Mouse (Mus musculus) v-Abl transformed pro-B cells (cell line): ENCODE data around the gene Rsrc2.
"Not testable (repeated sequence)": the region's sequence is repeated elsewhere in the genome, so short reads cannot be mapped to it uniquely, and the experiment has no call there.

ENCODE experiments used
- in situ Hi-C, 2 experiments: fragments of 400-800 bp; cut with MboI; formaldehyde crosslinking; loops; one replicate each; pipeline ENCODE4 v1.15.1; 2025; ENCODE audit not compliant: unreplicated experiment in 2 of 2

Gene Rsrc2

DNA sequence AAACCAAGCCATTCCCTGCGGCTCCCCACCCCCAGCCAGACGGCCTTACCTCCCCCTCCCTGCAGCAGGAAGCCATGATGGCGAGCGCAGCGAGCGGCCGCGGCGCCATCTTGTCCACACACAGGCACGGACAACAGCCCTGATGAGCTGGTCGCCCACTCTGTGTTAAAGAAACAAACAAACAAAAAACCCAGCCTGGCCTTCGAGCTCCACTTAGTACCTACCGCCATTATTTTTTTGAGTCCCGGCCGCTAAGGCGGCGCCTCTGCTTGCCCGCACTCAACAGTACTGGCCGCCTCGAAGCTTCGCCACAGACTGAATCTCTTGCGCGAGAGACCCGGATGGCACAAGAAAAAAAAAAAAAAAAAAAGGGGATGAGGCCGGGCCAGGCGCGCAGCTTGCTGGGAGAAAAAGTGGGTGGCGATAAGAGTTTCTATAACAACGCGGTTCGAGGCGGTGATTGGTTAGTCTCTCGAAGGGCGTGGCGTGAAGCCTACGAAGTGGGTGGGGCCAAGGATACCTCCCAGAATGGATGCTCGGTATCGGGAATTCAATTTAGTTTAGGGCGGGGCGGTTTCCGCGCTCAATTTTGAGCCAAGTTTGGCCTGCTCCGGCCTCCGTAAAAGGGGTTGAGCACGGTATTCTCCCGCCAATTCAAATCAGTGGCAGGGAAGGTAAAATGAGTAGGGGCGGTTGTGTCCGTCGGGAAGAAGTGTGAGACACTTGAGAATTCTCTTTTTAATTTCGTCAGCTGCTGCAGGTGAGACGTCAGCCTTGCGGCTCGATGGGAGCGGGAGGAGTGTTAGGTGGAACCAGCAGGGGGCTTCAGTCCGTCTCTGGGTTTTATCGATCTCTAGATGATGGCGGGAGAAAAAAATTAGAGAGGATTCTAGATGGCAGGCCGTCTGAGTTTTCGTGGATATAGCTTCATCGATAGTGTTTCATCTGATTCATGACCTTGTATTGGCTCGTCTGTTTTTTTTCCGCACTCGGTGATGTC lies at the start of gene Rsrc2, which contains the start of gene Kntc1:
TSS of gene Rsrc2 (minus strand) at position 350 of the 1,000 bp plus-strand sequence.
TSS of gene Kntc1 (plus strand) at position 652 of the 1,000 bp plus-strand sequence.
- in situ Hi-C loops = loop anchor here in 1 of 2 experiments (25.0 kb wide), 1 partner anchor 1262 kb away; no protein-coding TSS in a partner anchor

DNA sequence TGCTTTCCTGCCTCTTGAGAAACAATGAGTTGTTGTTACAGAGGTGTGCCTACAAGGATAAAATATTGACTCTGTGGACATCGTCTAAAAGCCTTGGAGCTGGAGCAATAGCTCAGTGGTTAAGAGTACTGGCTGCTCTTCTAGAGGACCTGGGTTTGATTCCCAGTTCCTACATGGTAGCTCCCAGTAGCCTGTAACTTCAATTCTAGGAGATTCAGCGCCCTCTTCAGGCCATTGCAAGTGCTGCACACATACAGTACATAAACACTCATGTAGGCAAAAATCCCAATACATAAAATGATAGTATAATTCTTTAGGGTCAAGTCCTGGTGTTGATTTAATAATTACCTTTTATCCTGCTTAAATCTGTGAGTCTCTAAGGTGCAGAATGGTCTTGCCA lies 43.9 kb upstream of the Rsrc2 start:
- in situ Hi-C loops = no loop called here

DNA sequence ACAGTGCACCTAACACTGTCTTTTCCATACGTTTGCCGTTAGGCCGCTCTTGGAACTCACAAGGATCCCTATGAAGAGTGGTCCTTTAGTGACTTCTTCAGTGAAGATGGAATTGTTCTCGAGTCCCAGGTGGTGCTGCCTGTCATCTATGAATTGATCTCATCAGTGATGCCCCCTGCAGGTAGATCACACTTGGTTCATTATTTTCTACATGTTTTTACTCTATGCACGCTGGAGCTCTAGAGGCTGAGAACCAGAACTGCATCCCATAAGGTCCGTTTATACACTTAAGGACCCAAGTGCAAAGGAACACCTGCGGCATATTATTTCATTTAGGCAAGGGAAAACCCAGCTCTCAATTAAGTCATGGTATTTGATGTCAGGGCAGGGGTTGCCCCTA lies 39.8 kb upstream of the Rsrc2 start:
- in situ Hi-C loops = no loop called here

DNA sequence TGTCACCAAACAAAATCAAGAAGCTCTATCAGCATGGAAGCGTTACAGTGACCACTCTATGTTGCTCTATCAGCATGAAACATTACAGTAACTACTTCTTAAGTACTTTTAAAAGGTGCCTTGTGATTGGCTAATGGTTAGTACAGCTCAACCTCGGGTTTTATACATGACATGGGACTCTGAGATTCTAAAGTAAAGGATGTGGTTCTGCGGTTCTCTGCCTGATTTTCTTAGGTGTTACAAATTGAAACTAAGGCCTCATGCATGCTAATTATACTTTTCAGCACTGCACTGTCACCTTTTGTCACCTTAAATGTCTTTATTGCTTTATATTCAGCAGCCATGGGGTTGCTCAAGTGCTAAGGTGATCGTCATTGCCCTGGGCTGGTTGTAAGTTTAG lies 32.6 kb upstream of the Rsrc2 start:
- in situ Hi-C loops = no loop called here

DNA sequence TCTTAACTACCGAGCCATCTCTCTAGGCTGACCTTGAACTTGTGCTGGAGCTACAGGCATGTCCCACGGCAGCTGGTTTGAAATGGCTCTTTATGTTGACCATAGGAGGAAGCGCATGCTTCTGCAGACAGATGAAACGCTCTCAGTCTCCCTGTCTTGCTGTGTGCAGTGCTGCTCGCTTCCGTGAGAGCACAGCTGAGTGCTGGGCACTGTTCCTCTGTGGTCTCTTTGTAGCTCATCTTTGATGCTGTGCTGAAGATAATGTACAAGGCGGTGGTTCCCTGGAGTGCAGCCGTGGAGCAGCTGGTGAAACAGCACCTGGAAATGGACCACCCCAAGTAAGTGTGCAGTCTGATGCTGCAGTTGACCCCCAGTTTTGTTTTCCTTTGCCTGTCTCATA lies 31.5 kb upstream of the Rsrc2 start:
- in situ Hi-C loops = no loop called here

DNA sequence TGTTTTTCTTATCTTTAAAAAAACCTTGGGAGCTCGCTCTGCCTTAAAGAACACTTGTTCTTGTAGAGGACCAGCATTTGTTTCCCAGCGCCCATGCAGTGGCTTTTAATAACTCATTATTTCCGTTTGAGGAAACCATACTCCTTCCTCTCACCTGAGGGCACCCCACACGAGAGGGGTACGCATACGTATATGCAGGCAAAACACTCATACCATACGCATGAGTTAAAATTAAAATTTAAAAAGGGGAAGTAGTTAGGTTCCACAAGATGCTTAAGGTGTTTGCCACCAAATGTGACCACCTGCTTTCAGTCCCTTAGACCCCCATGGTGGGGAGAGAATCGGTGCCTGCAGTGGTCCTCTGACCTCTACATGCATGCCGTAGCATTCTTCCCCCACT lies 24.2 kb upstream of the Rsrc2 start:
- in situ Hi-C loops = no loop called here

DNA sequence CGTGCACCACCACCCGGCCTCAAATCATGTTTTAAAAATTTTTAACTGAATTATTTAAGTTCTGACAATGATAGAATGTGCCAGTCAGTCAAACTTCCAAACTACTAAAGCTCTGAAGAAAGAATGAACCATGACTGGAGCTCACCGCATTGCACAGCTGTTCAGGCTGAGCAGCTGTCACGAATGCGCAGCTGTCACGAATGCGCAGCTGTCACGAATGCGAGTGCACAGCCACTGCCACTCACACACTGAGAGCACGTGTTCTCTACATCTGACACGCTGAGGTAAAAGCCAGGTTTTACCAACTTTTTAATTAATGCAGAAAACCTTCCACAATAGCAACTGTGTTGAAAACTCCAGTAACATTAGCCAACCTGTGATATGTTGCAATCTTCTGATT lies 17.2 kb upstream of the Rsrc2 start:
- in situ Hi-C loops = not testable (repeated sequence)

DNA sequence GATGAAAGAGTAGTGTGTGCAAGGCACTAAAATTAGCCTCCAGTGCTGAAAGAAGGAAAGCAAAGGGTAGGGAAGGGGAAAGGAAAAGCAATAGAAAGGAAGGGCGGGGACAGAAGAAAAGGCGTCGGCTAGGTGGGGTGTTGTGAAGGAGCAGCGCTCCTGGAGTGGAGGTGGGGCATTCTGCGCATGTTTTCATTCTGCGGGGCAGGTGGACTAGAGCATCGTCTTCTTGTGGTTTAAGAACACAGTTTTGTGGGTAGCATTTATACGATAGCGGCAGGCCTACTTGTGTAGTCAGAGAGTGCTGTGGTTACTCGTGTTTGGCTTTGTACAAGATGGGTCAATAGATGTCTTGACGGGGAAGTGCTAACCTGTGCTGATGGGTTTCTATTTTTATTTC lies 16.3 kb upstream of the Rsrc2 start:
- in situ Hi-C loops = no loop called here

DNA sequence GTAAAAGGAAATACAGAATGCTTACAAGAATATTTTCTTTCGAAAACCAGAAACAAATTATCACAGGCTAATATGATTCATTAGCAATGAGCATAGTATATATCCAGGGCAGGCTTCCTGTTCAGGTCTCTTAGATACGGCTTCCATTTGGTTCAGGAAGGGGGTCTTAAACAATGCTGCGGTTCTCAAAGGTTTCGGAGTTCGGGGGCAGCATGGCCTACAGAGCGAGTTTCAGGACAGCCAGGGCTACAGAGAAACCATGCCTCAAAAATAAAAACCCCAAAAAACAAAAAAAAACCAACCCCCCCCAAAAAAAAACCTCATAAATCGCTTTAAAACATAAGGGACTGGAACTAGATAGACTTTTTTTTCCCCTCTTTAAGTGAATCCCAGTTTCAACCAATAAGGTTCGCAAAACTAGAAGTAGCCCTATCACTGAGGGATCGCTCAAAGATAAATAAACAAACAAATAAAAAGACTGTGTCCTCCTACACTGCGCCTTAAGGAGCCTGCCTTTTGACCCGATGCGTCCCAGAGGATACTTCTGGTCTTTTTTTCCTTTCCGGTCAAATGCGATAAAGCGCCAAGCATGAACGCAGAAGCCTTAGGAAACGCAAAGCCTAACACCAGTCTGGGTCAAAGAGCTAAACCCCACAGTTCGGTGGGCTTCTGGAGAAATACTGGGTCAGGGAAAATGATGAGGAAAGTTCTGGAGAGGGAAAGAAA lies 712 bp downstream of the Rsrc2 start:
- in situ Hi-C loops = loop anchor here in 1 of 2 experiments (25.0 kb wide), 1 partner anchor 1261 kb away; no protein-coding TSS in a partner anchor

DNA sequence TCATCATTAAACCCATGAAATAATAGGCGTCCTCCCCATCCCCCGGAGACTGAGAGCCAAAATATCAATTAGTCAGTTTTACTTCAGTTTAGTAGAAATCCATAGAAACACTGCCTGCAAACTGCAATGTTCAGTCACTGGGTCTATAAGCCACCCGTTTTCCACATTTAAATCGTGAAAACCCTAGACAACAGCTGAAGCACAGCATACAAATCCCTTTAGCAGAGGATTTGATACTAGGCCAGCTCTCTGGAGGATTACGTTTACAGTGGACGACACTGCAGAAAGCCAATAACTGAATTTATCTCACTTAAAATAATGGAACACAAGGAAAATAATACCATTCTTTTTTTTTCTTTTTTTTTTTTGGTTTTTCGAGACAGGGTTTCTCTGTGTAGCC lies 1.6 kb downstream of the Rsrc2 start:
- in situ Hi-C loops = loop anchor here in 1 of 2 experiments (25.0 kb wide), 1 partner anchor 1260 kb away; no protein-coding TSS in a partner anchor

DNA sequence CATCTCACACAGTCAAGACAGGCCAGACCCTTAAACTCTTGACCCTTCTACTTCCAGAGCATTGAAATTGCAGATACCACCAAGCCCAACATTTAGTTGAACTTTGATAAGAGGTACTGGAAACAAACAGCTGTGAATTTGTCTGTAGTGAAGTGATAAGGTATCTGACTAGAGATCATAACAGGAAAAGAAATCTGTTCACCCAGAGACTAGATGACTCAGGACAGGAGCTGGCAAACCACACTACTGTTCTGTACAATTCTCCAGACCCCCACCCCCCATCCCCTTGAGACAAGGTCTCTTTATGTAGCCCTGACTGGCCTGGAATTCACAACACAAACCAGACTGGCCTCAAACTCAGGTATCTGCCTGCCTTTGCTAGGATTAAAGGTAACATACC lies 3.0 kb downstream of the Rsrc2 start:
- in situ Hi-C loops = loop anchor here in 1 of 2 experiments (25.0 kb wide), 1 partner anchor 1259 kb away; no protein-coding TSS in a partner anchor

DNA sequence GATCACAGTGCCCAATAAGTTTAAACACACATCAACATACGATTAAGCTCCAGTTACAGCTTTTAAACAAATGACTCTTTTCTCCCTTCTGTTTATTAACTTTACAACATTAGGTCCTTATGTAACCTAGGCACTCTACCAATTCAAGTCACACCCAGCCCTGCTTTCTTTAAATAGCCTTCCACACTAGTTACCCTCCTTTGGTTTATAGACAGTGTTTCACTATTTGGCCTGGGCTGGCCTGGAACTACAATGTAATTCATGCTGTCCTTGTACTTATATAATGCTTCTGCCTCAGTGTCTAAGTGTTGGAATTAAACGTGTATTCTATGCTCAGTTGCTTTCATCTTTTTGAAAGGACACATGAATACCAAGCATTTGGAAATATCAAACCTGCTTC lies 4.9 kb downstream of the Rsrc2 start:
- in situ Hi-C loops = loop anchor here in 1 of 2 experiments (25.0 kb wide), 1 partner anchor 1257 kb away; no protein-coding TSS in a partner anchor

DNA sequence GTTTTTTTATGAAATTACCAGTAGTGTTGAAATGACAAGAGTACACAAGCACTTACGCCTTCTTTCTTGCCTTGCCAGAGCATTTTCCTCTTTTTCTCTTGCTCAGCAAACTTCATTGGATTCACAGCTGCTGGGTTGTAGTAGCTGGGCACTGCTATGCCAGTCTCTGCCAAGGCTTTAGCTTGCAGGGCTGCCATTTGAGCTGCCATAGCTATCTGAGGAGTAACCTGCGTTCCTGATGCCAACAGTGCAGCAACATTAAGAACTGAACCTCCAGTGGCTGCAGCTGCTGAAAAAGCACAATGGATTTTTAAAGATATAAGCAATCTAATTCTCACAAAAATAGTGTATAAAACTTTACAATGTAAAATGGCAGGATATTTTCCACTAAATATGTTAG lies 18.2 kb downstream of the Rsrc2 start:
- in situ Hi-C loops = loop anchor here (10.0 to 25.0 kb wide), 3 partner anchors 174 to 1244 kb away; partner anchors contain the start of gene Denr (in 1 of the 2)

DNA sequence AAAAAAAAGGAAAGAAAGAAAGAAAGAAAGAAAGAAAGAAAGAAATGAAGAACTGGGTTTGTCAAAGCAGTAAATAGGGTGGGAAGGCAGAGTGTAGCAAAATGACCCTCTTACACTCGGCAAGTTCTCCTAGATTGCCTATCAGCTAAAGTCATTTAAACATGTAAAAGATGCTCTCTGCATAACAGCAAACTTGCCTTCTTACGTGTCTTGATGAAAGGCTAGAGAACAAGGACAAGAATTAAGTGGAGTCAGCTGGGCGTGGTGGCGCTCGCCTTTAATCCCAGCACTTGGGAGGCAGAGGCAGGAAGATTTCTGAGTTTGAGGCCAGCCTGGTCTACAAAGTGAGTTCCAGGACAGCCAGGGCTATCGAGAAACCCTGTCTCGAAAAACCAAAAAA lies 25.4 kb downstream of the Rsrc2 start:
- in situ Hi-C loops = loop anchor here in 1 of 2 experiments (25.0 kb wide), 1 partner anchor 188 kb away; the partner anchor contains the start of gene Denr

DNA sequence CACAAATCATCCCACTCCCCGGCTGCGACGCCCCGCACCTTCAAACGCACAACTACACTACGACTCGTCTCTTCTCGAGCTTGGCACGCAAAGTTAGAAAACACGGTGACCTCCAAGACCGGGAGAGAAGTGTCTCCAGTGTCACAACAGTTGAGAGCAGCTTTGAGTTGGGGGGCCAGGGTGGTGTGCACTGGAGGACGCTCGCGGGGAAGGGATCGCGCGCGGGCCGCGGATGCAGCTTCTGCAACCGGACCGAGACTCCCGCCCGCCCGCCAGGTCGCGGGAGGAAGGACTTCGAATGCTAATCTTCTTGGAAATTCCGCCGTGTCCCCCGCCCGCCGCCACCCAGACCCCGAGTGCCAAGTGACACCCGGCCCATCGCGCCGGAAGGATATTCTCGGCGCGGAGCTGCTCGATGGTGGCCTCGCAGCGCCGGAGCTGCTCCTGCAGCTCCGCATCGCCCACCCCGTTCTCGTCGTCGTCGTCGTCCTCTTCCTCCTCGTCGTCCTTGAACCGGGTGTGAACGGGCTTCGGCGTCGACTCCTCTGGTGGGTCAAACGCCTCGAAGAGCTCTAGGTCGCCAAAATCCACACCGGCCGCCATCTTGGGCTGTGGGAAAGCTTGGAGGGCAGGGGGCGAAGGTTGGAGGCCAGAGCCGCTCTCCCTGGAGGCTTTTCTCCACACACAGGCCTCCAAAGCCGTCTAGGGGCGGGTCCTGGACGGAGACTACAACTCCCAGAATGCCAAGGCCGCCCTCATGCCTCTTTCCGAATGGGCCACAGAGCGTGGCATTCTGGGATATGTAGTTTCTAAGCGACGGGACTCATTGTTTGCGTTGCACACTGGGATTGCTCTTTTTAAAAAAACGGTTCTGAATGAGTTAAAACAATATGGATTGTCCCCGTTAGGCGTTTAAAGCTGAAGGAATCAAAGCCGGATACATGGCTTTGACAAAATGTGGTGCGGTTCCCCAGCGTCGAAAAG lies 28.6 kb downstream of the Rsrc2 start, which contains the start of gene Zcchc8:
TSS of gene Zcchc8 (minus strand) at position 773 of the 984 bp plus-strand sequence.
- in situ Hi-C loops = loop anchor here in 1 of 2 experiments (25.0 kb wide), 1 partner anchor 192 kb away; the partner anchor contains the start of gene Denr

DNA sequence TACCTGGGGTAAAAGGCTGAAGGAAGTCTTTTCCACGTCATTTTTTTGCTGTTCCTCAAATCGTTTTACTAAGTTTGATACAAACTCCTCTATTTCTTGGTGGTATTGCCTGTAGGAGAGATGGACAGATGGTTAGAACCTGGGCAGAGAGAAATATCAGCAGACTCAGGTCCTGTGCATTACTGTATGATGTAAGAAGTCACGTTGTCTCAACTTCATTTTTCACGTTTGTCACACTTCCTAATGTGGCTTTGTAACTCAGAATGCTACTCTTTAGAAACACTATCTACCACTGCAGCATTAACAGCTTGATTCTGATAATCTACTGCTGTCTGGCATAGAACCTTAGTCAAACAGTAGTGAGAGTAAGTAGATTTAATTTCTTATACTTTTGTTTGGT lies 34.6 kb downstream of the Rsrc2 start:
- in situ Hi-C loops = loop anchor here in 1 of 2 experiments (25.0 kb wide), 1 partner anchor 198 kb away; the partner anchor contains the start of gene Denr

DNA sequence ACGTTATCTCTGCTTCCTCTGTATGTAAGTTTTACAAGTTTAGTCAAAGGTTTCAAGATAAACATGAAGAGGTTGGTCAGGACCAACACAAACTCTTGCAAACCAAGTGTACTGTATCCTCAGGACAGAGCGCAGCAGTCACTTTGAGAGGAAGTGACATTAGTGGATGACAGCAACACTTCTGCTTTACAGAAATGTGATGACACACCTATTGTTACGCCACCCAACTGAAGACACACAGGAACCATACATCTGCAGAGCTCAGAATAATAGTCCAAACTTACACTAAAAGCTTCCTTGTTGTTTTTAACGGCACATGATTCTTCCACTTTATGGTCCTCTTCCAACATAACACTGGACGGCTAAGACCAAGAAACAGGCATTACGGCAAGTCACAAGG lies 35.4 kb downstream of the Rsrc2 start:
- in situ Hi-C loops = loop anchor here in 1 of 2 experiments (25.0 kb wide), 1 partner anchor 199 kb away; the partner anchor contains the start of gene Denr

DNA sequence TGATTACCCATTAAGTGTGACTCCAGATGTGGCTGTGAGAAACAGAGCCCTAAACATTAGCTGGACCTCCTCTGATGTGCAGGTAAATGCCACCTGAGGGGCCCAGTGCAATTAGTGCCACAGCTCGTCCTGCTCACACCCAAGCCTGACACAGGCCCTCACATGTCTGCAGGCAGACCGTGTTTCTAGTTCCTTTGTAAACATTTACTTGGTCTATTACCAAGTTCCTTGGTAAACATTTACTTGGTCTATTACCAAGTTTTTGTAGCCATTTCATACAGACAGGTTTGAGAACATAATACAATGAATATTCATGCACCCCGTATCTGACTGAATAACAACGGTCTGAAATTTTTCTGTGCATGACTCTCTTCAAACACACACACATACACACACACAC lies 39.6 kb downstream of the Rsrc2 start:
- in situ Hi-C loops = loop anchor here in 1 of 2 experiments (25.0 kb wide), 1 partner anchor 203 kb away; the partner anchor contains the start of gene Denr

DNA sequence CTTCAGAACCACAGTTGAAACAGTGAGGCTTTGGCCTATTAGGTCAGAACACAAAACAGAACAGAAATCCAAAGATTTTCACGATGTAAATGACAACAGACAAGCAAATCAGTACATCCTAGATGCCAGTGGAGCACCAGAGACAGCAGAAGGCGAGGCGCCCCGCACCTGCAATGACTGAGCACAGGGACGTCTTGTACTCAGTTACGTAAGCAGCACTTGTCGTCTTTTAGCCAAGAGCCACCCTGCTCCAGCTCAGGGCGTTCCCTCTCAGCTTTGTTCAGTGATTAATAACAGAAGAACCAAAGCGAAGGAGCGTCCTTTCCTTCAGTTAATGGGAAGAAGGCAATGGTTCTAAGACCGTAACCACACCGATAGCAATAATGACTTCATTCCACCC lies 40.6 kb downstream of the Rsrc2 start:
- in situ Hi-C loops = loop anchor here in 1 of 2 experiments (25.0 kb wide), 1 partner anchor 204 kb away; the partner anchor contains the start of gene Denr
